Mouse (Mus musculus) lung, embryonic 14.5 days (tissue): Measurements from ENCODE around the gene AA792892. TPM values are rescaled to one million over a fixed set of nuclear protein-coding genes. Genes with fewer than 3 reads are reported as not detected.
"Not testable (repeated sequence)": the region's sequence is repeated elsewhere in the genome, so short reads cannot be mapped to it uniquely, and the experiment has no call there.

ENCODE experiments used
- ATAC-seq: fragments of 200-750 bp; cut with Nextera tagmentation; 2 replicates; pipeline ENCODE4 v1.8.0; 2017; ENCODE audit warnings: mild to moderate bottlenecking, moderate TSS enrichment, moderate library complexity; ENCODE audit not compliant: insufficient read depth
- DNase-seq: peaks from one replicate; pipeline ENCODE4 v3.0.0-alpha.2; 2015
- H3K27ac ChIP-seq: fragments of 300-500 bp; sonication (generic); 2 replicates; pipeline ENCODE4 v1.5.1; 2014; ENCODE audit warnings: low read depth, mild to moderate bottlenecking, moderate library complexity
- H3K27me3 ChIP-seq: fragments of 300-500 bp; sonication (generic); 2 replicates; pipeline ENCODE4 v1.6.1; 2014; ENCODE audit warnings: low read length, control low read depth; ENCODE audit not compliant: insufficient read depth
- H3K36me3 ChIP-seq: fragments of 300-500 bp; sonication (generic); 2 replicates; pipeline ENCODE4 v1.6.1; 2014; ENCODE audit warnings: control low read depth; ENCODE audit not compliant: insufficient read depth
- H3K4me1 ChIP-seq: fragments of 300-500 bp; sonication (generic); 2 replicates; pipeline ENCODE4 v1.6.1; 2014; ENCODE audit warnings: antibody characterized with exemption, control low read depth; ENCODE audit not compliant: insufficient read depth
- H3K4me2 ChIP-seq: fragments of 300-500 bp; sonication (generic); 2 replicates; pipeline ENCODE4 v1.6.1; 2014; ENCODE audit warnings: mild to moderate bottlenecking
- H3K4me3 ChIP-seq: fragments of 300-500 bp; sonication (generic); 2 replicates; pipeline ENCODE4 v1.5.1; 2014; ENCODE audit warnings: low read depth, low read length
- H3K9ac ChIP-seq: fragments of 300-500 bp; sonication (generic); 2 replicates; pipeline ENCODE4 v1.6.1; 2014
- H3K9me3 ChIP-seq: fragments of 300-500 bp; sonication (generic); 2 replicates; pipeline ENCODE4 v1.6.1; 2016; ENCODE audit warnings: low read depth, low read length, control low read depth
- WGBS: fragments of 180-500 bp; shearing (Covaris S2); extraction: QIAGEN DNeasy Blood & Tissue Kit; methylation state at CpG from one replicate; pipeline ENCODE4 v1.1.7; 2014; 5-methylcytosine and 5-hydroxymethylcytosine counted together
- polyA plus RNA-seq: library from polyadenylated mRNA; unstranded; fragments of >200 nt; fragmentation: Nextera tagmentation; extraction: Ambion mirVana; gene quantifications from 2 replicates; pipeline ENCODE4 v1.2.1, GENCODE M21; 2014

AA792892 gene
- not detected in 2 replicates for polyA plus RNA-seq

GRCm38 (mm10) chr5:94339449-94339848 is at the start of gene AA792892:
Gene AA792892, plus strand, starts transcription at chr5:94339749.
- WGBS: no CpG with 5 or more reads among the region's 2 CpGs
- H3K27me3 ChIP-seq, DNase-seq, ATAC-seq, H3K4me3 ChIP-seq, H3K27ac ChIP-seq, H3K4me1 ChIP-seq, H3K36me3 ChIP-seq, H3K4me2 ChIP-seq, H3K9me3 ChIP-seq, H3K9ac ChIP-seq: not testable (repeated sequence)

GRCm38 (mm10) chr5:94306696-94307095 is 32.9 kb upstream of the AA792892 start, which contains the start of gene A430089I19Rik:
Gene A430089I19Rik, minus strand, starts transcription at chr5:94306796.
- H3K27ac ChIP-seq, H3K9ac ChIP-seq, H3K4me2 ChIP-seq, H3K36me3 ChIP-seq, H3K4me3 ChIP-seq, ATAC-seq, H3K27me3 ChIP-seq, H3K9me3 ChIP-seq, H3K4me1 ChIP-seq, DNase-seq: not testable (repeated sequence)
- WGBS: 81% methylated on average over 1 of the region's 1 CpGs

- not testable (repeated sequence) for DNase-seq, H3K36me3 ChIP-seq, H3K27ac ChIP-seq, H3K4me1 ChIP-seq, H3K27me3 ChIP-seq, ATAC-seq, H3K9ac ChIP-seq, H3K9me3 ChIP-seq, H3K4me3 ChIP-seq, H3K4me2 ChIP-seq
- WGBS: no CpG with 5 or more reads among the region's 2 CpGs
These were observed 25.4 kb upstream of the AA792892 start, which contains the start of gene Gm6502 for GRCm38 (mm10) chr5:94314135-94314534. Gene Gm6502, plus strand, starts transcription at chr5:94314435.

Other genes with a start within 250 kb of the AA792892 start
- gene Gm3106, start 121.7 kb upstream of the AA792892 start, polyA plus RNA-seq: not detected in 2 replicates
- gene A430089I19Rik, start 33.0 kb upstream of the AA792892 start, polyA plus RNA-seq: not detected in 2 replicates
- gene Gm6502, start 25.3 kb upstream of the AA792892 start, polyA plus RNA-seq: not detected in 2 replicates
- not detected in 2 replicates for gene Gm7682, start 106.0 kb downstream of the AA792892 start, polyA plus RNA-seq
- not detected in 2 replicates for gene Gm3139, start 186.5 kb downstream of the AA792892 start, polyA plus RNA-seq